In genomic region chr19:6364842-6365241, GRCm38 (mm10) we compare ENCODE assay signal across 8 mouse cellular contexts. TPM values are rescaled to one million over a fixed set of nuclear protein-coding genes. Genes with fewer than 3 reads are reported as not detected.
DNase-seq lines count a peak whose midpoint lies in the region; ATAC-seq and TF ChIP-seq lines count a peak whose summit lies in the region.

No protein-coding gene starts in this region.

- no peak for TF ChIP-seq CTCF in spleen, adult 2 months (IDR thresholded peaks at IDR 0.05; ENCODE audit: extremely low read depth, insufficient read depth, insufficient read length, insufficient replicate concordance)

- H3K9ac ChIP-seq in limb, embryonic 14.5 days (ENCODE audit: low read depth, low read length, severe bottlenecking): peak overlapping the region; percentile 99
- peak overlapping the region; percentile 99 for H3K9ac ChIP-seq in stomach, embryonic 16.5 days (ENCODE audit: low read length)

- peak overlapping the region; percentile 99; the same call in 1 of the 2 replicates for H3K27ac ChIP-seq in spleen, adult 2 months (ENCODE audit: insufficient read depth, low read length)
- H3K27ac ChIP-seq in limb, embryonic 14.5 days (replicated peaks; ENCODE audit: low read depth, low read length): no peak overlapping the region
- peak overlapping the region; percentile 99; the same call in 1 of the 2 replicates for H3K27ac ChIP-seq in stomach, embryonic 16.5 days (ENCODE audit: low read length)

- H3K4me2 ChIP-seq in limb, embryonic 14.5 days (replicated peaks; ENCODE audit: low read depth, low read length, severe bottlenecking): peak overlapping the region; percentile 94
- H3K4me2 ChIP-seq in stomach, embryonic 16.5 days (ENCODE audit: low read depth, low read length): peak overlapping the region; percentile 97

- no peak for ATAC-seq in cerebellum, adult (ENCODE audit: insufficient number of reproducible peaks, low FRiP score, low TSS enrichment)
- ATAC-seq in limb, embryonic 14.5 days (ENCODE audit: low FRiP score, low read depth): no peak
- ATAC-seq in stomach, embryonic 16.5 days (ENCODE audit: insufficient read depth, low FRiP score): no peak

- peak; percentile 68 for DNase-seq in cerebellum, adult 9-10 months
- DNase-seq in spleen, adult 2 months (ENCODE audit: low read depth in 1 of 2, low spot score in 2 of 2): no peak
- no peak for DNase-seq in spleen, postnatal 4 days (ENCODE audit: low spot score in 2 of 2)
- no peak for DNase-seq in limb, embryonic 14.5 days (ENCODE audit: low spot score)
- DNase-seq in urinary bladder, adult 18-20 months (ENCODE audit: low spot score in 2 of 2): no peak
- no peak for DNase-seq in left cerebral cortex, adult 9 months (ENCODE audit: low spot score in 2 of 2)

- H3K27me3 ChIP-seq in spleen, adult 2 months (ENCODE audit: control insufficient read depth, insufficient read depth, low read length): no peaks in the 10 kb centered on the region
- no peaks in the 10 kb centered on the region for H3K27me3 ChIP-seq in limb, embryonic 14.5 days (ENCODE audit: control insufficient read depth, insufficient read depth, low read length)
- no peaks in the 10 kb centered on the region for H3K27me3 ChIP-seq in stomach, embryonic 16.5 days (ENCODE audit: control insufficient read depth, insufficient read depth, low read length)

- no peak for TF ChIP-seq POLR2A in spleen, adult 2 months (IDR thresholded peaks at IDR 0.05; ENCODE audit: low read depth, low read length)
- TF ChIP-seq POLR2A in limb, embryonic 14.5 days (IDR thresholded peaks at IDR 0.05; ENCODE audit: borderline replicate concordance, extremely low read depth, insufficient read depth, insufficient read length): no peak

- WGBS in spleen, adult 2 months: 0% methylated on average over 2 of the region's 2 CpGs
- 0% methylated on average over 2 of the region's 2 CpGs for WGBS in limb, embryonic 14.5 days
- WGBS in stomach, embryonic 16.5 days: 0% methylated on average over 2 of the region's 2 CpGs

- no peaks in the 10 kb centered on the region for H3K9me3 ChIP-seq in limb, embryonic 14.5 days (ENCODE audit: control insufficient read depth, low read length)
- H3K9me3 ChIP-seq in stomach, embryonic 16.5 days (replicated peaks; ENCODE audit: control insufficient read depth, low read length): no peaks in the 10 kb centered on the region

- H3K36me3 ChIP-seq in spleen, adult 2 months (ENCODE audit: control insufficient read depth, insufficient read depth, low read length): peaks cover 37% of the 10 kb centered on the region
- H3K36me3 ChIP-seq in limb, embryonic 14.5 days (ENCODE audit: control insufficient read depth, insufficient read depth, low read length): peaks cover 52% of the 10 kb centered on the region
- peaks cover 22% of the 10 kb centered on the region for H3K36me3 ChIP-seq in stomach, embryonic 16.5 days (ENCODE audit: control insufficient read depth, insufficient read depth, low read length)

- H3K4me1 ChIP-seq in spleen, adult 2 months (ENCODE audit: control insufficient read depth, insufficient read depth, insufficient read length): peaks cover 4% of the 10 kb centered on the region; the same call in 1 of the 2 replicates
- peaks cover 13% of the 10 kb centered on the region for H3K4me1 ChIP-seq in limb, embryonic 14.5 days (ENCODE audit: control insufficient read depth, insufficient read depth, low read length)
- peaks cover 16% of the 10 kb centered on the region for H3K4me1 ChIP-seq in stomach, embryonic 16.5 days (ENCODE audit: control insufficient read depth, insufficient read depth, low read length)

- H3K4me3 ChIP-seq in spleen, adult 2 months (ENCODE audit: extremely low read depth, insufficient read depth, insufficient read length): peak overlapping the region; percentile 92
- H3K4me3 ChIP-seq in limb, embryonic 14.5 days (replicated peaks; ENCODE audit: low read length): peak overlapping the region; percentile 100
- H3K4me3 ChIP-seq in stomach, embryonic 16.5 days (replicated peaks; ENCODE audit: low read length): peak overlapping the region; percentile 98

RNA-seq across cellular contexts. Expression of gene Sf1, which starts 1.4 kb away (rescaled TPM):
- 177 and 239 TPM in 2 replicates for polyA plus RNA-seq in spleen, adult 2 months (2012; rRNA removed)
- polyA plus RNA-seq in limb, embryonic 14.5 days (2012; rRNA removed): 252 and 276 TPM in 2 replicates
- polyA plus RNA-seq in limb, embryonic 14.5 days (2014; fragmentation: Nextera tagmentation; extraction: Ambion mirVana): 149 and 159 TPM in 2 replicates
- 94.5 and 95.1 TPM in 2 replicates for polyA plus RNA-seq in stomach, embryonic 16.5 days (2015; fragmentation: Nextera tagmentation; extraction: Ambion mirVana)

RNA-seq across cellular contexts. Expression of gene Pygm, which starts 19.4 kb away (rescaled TPM):
- polyA plus RNA-seq in spleen, adult 2 months (2012; rRNA removed): 7.3 and 8.1 TPM in 2 replicates
- polyA plus RNA-seq in limb, embryonic 14.5 days (2012; rRNA removed): 20.5 and 23.9 TPM in 2 replicates
- 17.3 and 22.8 TPM in 2 replicates for polyA plus RNA-seq in limb, embryonic 14.5 days (2014; fragmentation: Nextera tagmentation; extraction: Ambion mirVana)
- 17.7 and 55.0 TPM in 2 replicates for polyA plus RNA-seq in stomach, embryonic 16.5 days (2015; fragmentation: Nextera tagmentation; extraction: Ambion mirVana)

RNA-seq across cellular contexts. Expression of gene Map4k2, which starts 23.9 kb away (rescaled TPM):
- 487 and 792 TPM in 2 replicates for polyA plus RNA-seq in spleen, adult 2 months (2012; rRNA removed)
- polyA plus RNA-seq in limb, embryonic 14.5 days (2012; rRNA removed): 90.4 and 122 TPM in 2 replicates
- 8.8 and 10.5 TPM in 2 replicates for polyA plus RNA-seq in limb, embryonic 14.5 days (2014; fragmentation: Nextera tagmentation; extraction: Ambion mirVana)
- 11.4 and 11.8 TPM in 2 replicates for polyA plus RNA-seq in stomach, embryonic 16.5 days (2015; fragmentation: Nextera tagmentation; extraction: Ambion mirVana)

RNA-seq across cellular contexts. Expression of gene Men1, which starts 30.1 kb away (rescaled TPM):
- 54.2 and 57.2 TPM in 2 replicates for polyA plus RNA-seq in spleen, adult 2 months (2012; rRNA removed)
- 102 and 117 TPM in 2 replicates for polyA plus RNA-seq in limb, embryonic 14.5 days (2012; rRNA removed)
- polyA plus RNA-seq in limb, embryonic 14.5 days (2014; fragmentation: Nextera tagmentation; extraction: Ambion mirVana): 60.4 and 65.6 TPM in 2 replicates
- 59.0 and 60.2 TPM in 2 replicates for polyA plus RNA-seq in stomach, embryonic 16.5 days (2015; fragmentation: Nextera tagmentation; extraction: Ambion mirVana)

RNA-seq across cellular contexts. Expression of gene Rasgrp2, which starts 34.3 kb away (rescaled TPM):
- polyA plus RNA-seq in spleen, adult 2 months (2012; rRNA removed): 681 and 703 TPM in 2 replicates
- 27.6 and 38.0 TPM in 2 replicates for polyA plus RNA-seq in limb, embryonic 14.5 days (2012; rRNA removed)
- 23.4 and 27.5 TPM in 2 replicates for polyA plus RNA-seq in limb, embryonic 14.5 days (2014; fragmentation: Nextera tagmentation; extraction: Ambion mirVana)
- polyA plus RNA-seq in stomach, embryonic 16.5 days (2015; fragmentation: Nextera tagmentation; extraction: Ambion mirVana): 72.6 and 74.2 TPM in 2 replicates
